Mouse (Mus musculus) ovary, adult 10 weeks (tissue): Measurements from ENCODE around the gene Hist1h3d. TPM values are rescaled to one million over a fixed set of nuclear protein-coding genes. Genes with fewer than 3 reads are reported as not detected.

Source experiments
- polyA plus RNA-seq: library from polyadenylated mRNA; stranded (reverse); fragments of 350-450 nt; fragmentation: Illumina TruSeq; extraction: RNeasy Lipid Tissue Mini Kit (QIAGEN cat#74804); gene quantifications from one replicate; pipeline ENCODE4 v1.2.3, GENCODE M21; 2014

Hist1h3d gene
- 0.37 TPM for polyA plus RNA-seq

DNA sequence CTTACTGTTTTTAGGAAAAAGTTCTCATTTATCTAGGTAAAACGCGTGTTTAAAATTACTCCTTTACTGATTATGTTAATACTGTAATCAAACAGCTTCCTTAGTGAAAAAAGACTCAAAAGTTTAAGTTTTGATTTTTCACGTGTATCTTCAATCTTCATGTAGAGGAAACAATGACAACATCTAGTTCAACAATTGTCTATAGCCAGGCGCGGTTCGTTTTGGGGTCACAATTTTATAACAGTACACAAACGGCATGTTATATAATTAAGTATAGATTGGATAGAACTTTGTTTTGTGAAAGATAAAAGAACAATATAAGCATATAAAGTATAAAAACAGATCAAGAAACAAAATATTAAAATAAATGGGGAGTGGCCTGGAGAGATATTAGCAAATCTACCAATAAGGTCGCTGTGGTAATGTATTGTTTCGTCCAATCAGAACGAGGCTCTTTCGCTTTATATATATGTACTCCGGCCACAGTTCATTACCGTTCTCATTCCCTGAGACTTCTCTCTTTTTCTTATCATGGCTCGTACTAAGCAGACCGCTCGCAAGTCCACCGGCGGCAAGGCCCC, at the start of gene Hist1h3d:
Gene Hist1h3d, plus strand, starts transcription at position 493 of the 581 bp plus-strand sequence.

DNA sequence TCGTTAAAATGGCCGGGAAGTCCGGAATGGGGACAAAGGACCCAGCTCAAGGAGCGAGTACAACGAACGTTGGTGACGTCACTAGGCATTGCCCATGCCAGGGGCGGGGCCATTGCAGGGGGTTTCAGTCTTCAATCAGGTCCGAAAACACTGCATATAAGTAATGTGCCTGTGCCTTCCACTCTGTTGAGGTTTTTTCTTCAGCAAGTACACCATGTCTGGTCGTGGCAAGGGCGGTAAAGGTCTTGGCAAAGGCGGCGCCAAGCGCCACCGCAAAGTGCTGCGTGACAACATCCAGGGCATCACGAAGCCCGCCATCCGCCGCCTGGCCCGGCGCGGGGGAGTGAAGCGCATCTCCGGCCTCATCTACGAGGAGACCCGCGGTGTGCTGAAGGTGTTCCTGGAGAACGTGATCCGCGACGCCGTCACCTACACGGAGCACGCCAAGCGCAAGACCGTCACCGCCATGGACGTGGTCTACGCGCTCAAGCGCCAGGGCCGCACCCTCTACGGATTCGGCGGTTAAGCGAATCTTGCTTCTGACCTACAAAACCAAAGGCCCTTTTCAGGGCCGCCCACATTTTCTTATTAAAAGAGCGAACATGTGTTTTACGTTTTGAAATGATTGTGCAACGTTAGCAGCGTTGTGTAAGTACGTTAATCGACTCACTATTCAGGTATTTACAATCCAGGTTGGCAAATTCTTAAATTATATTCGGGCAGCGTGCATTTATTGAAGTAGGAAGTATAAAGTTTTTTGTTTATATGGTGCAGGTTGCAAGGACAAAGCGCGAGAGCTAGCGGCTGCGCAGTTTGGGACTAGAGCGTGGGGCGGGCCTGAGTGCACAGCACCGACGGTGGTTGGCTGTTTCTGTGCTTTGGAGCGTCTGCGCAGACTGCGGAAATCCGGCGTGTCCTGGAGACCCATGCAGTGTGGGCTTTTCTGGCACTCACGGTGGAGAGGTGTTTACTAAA, 44.4 kb upstream of the Hist1h3d start, which contains the start of gene Hist1h4h:
Gene Hist1h4h, plus strand, starts transcription at position 150 of the 975 bp plus-strand sequence.

DNA sequence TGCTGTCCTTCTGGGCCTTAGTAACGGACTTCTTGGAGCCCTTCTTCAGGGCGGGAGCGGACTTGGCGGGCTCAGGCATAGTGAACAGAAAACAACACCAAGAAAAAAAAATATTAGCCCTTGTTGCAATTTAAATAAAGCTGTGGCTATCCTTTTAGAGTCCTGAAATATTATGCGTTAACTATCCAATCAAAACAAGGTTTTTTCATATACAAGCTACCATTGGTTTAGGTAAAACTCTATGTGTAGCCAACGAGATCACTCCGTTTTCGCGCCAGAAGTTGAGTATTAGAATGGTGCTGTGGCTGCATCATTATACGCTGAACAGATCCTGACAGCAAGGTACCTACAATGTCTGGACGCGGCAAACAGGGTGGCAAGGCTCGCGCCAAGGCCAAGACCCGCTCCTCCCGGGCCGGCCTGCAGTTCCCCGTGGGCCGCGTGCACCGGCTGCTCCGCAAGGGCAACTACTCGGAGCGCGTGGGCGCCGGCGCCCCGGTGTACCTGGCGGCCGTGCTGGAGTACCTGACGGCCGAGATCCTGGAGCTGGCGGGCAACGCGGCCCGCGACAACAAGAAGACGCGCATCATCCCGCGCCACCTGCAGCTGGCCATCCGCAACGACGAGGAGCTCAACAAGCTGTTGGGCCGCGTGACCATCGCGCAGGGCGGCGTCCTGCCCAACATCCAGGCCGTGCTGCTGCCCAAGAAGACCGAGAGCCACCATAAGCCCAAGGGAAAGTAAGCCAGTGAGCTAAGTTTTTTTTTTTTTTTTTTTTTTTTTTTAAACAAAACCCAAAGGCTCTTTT, 41.8 kb upstream of the Hist1h3d start, which contains the start of gene Hist1h2af:
Gene Hist1h2af, plus strand, starts transcription at position 347 of the 808 bp plus-strand sequence.

DNA sequence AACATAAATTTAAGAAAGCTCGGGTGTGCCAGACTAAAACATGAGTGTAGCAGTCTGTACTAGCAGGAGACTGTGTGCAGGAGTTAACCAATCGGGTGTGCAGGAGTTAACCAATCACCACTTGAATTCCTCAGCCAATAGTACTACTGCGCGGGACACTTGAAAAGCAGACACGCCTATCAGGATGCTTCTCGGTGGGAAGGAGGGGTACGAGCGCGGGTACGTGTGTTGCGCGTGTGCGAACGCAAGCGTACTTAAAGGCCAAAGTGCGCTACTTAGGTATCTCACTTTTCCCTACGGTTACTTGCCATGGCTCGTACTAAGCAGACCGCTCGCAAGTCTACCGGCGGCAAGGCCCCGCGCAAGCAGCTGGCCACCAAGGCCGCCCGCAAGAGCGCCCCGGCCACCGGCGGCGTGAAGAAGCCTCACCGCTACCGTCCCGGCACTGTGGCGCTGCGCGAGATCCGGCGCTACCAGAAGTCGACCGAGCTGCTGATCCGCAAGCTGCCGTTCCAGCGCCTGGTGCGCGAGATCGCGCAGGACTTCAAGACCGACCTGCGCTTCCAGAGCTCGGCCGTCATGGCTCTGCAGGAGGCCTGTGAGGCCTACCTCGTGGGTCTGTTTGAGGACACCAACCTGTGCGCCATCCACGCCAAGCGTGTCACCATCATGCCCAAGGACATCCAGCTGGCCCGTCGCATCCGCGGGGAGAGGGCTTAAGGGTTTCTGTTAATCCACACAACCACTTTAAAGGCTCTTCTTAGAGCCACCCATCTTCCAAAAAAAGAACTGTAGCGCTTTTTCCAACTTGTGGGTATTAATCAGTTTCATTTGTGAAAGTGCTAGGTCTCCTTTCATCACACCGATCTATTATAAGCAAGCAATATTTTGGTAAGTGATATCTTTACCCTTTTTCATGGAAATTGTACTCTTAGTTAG, 40.2 kb upstream of the Hist1h3d start, which contains the start of gene Hist1h3g:
Gene Hist1h3g, plus strand, starts transcription at position 286 of the 939 bp plus-strand sequence.

DNA sequence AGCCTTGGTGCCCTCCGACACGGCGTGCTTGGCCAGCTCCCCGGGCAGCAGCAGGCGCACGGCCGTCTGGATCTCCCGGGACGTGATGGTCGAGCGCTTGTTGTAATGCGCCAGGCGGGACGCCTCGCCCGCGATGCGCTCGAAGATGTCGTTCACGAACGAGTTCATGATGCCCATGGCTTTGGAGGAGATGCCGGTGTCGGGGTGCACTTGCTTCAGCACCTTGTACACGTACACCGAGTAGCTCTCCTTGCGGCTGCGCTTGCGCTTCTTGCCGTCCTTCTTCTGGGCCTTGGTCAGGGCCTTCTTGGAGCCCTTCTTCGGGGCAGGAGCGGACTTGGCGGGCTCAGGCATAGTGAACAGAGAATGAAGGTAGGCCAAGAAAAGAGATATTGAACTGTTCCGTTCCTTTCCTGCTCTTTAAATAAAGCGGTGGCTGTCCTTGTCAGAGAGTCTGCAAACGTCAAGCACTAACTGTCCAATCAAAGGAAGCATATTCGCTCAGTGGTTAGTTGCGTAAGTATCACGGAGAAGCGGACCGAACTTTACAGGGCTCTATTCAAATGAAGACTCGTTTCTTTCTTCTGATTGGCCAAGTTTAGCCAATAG, 32.5 kb upstream of the Hist1h3d start, which contains the start of gene Hist1h2bh:
Gene Hist1h2bh, minus strand, starts transcription at position 394 of the 609 bp plus-strand sequence.

DNA sequence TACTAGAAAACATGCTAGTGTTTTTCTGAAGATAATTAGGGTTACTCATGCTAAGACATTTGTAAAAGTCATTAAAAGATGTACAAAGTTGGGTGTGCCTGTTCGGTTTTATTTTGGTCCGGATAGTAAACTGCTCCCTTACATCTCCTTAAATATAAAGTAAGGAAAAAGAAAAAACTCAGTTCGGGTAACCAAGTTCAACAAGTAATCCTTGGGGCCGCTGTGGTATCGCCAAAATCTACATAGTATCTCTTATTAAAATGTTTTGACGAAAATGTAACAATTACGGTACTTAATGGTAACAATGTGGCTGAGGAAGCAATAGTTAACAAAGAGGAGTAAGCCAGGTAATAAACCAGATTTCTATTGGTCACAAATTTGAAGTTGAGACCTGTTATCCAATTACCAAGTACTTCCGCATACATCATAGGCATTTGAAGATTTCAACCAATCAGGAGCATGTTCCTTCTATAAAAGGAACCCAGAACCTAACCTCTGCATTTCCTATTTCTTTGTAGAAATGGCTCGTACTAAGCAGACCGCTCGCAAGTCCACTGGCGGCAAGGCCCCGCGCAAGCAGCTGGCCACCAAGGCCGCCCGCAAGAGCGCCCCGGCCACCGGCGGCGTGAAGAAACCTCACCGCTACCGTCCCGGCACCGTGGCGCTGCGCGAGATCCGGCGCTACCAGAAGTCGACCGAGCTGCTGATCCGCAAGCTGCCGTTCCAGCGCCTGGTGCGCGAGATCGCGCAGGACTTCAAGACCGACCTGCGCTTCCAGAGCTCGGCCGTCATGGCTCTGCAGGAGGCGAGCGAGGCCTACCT, 31.4 kb upstream of the Hist1h3d start, which contains the start of gene Hist1h3f:
Gene Hist1h3f, plus strand, starts transcription at position 88 of the 822 bp plus-strand sequence.

DNA sequence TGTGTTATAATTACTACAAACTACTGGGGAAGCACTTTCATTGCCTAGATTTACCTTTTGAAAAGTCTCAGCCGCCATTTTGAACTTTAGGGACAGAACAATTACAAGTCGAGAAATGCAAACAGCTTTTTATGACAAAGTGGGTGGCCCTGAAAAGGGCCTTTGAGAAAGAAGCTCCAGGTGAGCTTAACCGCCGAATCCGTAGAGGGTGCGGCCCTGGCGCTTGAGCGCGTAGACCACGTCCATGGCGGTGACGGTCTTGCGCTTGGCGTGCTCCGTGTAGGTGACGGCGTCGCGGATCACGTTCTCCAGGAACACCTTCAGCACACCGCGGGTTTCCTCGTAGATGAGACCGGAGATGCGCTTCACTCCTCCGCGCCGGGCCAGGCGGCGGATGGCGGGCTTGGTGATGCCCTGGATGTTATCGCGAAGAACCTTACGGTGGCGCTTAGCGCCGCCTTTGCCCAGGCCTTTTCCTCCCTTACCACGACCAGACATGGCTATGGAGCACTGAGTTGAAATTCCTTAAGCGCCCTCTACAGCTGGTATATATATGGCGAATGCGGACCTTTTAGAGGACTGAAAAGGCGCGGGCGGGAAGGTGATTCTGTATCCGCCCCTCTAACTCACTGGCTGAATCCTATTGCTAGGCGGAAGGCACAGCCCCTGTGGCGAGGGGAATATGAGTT, 24.3 kb upstream of the Hist1h3d start, which contains the start of gene Hist1h4f:
Gene Hist1h4f, minus strand, starts transcription at position 503 of the 689 bp plus-strand sequence.

DNA sequence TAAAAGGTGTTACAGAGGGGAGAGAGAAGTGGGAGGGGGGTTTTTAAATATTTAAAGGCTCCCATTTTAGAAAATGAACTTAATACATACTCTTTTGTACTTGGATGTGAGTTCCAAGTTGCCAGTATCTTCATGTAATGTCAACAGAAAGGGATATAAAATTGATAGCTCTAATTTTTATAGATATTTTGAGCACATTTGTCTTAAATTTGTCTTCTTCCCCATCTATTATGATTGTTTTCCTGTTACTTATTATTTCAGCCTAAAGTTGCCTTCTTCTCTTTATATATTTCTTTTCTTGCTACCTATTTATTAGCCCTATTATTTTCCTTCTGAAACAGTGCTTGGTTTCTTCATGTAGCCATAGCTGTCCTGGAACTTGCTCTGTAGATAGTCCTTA, 22.6 kb upstream of the Hist1h3d start, which contains the start of gene Hist1h1d:
Gene Hist1h1d, plus strand, starts transcription at position 301 of the 400 bp plus-strand sequence.

DNA sequence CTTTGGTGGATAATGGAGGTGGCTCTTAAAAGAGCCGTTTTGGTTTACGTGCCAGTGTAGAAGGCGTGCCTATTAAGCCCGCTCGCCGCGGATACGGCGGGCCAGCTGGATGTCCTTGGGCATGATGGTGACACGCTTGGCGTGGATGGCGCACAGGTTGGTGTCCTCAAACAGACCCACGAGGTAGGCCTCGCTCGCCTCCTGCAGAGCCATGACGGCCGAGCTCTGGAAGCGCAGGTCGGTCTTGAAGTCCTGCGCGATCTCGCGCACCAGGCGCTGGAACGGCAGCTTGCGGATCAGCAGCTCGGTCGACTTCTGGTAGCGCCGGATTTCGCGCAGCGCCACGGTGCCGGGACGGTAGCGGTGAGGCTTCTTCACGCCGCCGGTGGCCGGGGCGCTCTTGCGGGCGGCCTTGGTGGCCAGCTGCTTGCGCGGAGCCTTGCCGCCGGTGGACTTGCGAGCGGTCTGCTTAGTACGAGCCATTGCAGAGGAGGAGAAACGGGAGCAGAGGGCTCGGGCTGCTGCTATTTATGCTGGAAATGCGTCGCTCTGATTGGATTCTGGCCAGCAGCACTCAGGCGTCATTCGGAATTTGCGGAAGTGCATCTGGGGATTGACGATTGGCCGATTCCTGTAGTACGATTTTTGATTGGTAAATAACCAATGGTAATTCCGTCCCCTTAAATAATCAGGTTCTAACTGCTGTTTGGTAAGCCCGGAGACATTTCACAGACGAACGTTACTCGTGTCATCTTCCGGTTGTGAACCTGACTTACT, 13.5 kb upstream of the Hist1h3d start, which contains the start of gene Hist1h3e:
Gene Hist1h3e, minus strand, starts transcription at position 487 of the 777 bp plus-strand sequence.

DNA sequence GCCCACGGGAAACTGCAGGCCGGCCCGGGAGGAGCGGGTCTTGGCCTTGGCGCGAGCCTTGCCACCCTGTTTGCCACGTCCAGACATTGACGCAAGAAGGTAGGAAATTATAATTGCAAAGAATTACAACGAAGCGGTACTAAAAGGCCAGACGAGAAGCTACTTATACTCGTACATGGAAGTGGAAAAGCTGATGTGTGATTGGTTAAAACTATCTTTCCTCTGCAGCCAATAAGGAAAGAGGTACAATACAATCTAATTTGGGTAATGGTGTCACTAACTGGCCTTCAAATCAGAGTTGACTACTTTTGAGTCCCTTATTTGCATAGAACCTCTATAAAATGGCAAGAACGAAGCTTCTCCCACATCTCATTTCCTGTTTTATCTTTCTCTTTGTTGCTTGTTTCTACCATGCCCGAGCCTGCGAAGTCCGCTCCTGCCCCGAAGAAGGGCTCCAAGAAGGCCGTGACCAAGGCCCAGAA, 4.5 kb upstream of the Hist1h3d start, which contains the start of the genes Hist1h2ae and Hist1h2bg:
Gene Hist1h2ae, minus strand, starts transcription at position 199 of the 482 bp plus-strand sequence.
Gene Hist1h2bg, plus strand, starts transcription at position 375 of the 482 bp plus-strand sequence.

DNA sequence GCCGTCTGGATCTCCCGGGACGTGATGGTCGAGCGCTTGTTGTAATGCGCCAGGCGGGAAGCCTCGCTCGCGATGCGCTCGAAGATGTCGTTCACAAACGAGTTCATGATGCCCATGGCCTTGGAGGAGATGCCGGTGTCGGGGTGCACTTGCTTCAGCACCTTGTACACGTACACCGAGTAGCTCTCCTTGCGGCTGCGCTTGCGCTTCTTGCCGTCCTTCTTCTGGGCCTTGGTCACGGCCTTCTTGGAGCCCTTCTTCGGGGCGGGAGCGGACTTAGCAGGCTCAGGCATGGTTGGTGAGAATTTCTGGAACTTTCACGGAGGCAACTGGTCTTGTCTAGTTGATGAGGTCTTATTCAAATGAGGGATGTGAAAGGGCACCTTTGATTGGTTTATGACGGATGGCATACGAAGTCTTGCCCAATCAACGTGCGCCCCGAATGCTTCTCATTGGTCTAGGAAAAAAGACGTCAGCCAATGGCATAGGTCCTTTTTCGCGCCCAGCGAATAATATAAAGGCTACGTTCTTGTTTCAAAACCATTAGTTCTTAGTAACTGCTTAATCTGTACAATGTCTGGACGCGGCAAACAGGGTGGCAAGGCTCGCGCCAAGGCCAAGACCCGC, 1.6 kb upstream of the Hist1h3d start, which contains the start of the genes Hist1h2bf and Hist1h2ad:
Gene Hist1h2bf, minus strand, starts transcription at position 299 of the 627 bp plus-strand sequence.
Gene Hist1h2ad, plus strand, starts transcription at position 484 of the 627 bp plus-strand sequence.

DNA sequence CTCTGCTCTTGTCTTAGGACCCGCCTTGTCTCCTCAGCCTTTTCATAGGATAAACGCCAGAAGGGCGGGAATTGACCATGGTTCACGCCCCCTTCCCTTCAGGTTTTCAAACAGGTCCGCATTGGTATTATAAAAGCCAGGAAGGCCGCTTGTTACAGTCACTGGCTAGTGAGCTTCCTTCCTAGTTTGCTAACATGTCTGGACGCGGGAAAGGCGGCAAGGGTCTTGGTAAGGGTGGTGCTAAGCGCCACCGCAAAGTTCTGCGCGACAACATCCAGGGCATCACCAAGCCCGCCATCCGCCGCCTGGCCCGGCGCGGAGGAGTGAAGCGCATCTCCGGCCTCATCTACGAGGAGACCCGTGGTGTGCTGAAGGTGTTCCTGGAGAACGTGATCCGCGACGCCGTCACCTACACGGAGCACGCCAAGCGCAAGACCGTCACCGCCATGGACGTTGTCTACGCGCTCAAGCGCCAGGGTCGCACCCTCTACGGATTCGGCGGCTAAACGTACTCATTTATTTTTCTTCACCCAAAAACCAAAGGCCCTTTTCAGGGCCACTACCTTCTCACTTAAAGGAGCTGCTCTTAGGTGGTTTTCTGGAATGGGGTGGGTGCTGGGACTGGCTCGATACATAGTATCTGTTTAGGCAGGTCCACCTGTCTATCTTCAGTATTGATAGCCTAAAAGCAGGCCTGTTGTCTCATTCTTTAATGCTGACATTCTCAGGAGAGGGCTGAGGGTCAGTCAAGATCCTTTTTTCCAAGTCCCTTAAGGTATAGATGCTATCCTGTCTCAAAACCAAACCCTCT, 6.0 kb downstream of the Hist1h3d start, which contains the start of gene Hist1h4d:
Gene Hist1h4d, plus strand, starts transcription at position 191 of the 811 bp plus-strand sequence.

DNA sequence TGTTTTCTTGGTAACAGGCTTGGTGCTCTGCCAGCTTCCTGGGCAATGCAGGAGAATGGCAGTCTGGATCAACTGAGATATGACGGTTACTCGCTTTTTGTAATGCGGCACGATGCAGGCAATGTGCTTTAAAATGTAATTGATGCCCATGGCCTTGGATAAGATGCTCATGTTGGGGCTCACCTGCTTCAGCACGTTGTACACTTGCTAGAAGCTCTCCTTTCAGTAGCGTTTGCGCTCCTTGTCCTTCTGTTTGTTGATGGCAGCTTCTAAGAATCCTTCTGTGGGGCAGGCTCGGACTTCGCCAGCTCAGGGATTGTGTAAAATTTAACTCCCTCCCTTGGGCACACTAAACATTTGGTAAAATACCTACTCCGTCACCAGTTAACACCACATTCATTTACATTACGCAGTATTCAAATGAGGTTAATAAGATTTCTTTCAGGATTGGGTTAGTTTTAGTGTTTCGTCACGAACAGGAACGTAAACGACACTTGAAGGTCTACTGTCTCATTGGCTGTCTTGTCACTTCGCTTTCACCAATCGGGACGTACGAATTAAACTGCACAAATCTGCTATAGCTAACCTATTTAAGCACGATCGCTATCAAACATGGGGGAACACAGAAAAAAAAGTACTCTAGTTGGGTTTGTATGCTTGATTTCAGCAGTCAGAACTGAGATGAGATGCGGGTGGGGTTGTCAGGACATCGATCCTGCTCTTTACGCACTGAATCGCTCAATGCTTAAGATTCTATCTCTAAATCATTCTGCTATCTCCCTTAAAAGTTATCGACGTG, 45.4 kb downstream of the Hist1h3d start, which contains the start of gene Hist1h2be:
Gene Hist1h2be, minus strand, starts transcription at position 392 of the 799 bp plus-strand sequence.

DNA sequence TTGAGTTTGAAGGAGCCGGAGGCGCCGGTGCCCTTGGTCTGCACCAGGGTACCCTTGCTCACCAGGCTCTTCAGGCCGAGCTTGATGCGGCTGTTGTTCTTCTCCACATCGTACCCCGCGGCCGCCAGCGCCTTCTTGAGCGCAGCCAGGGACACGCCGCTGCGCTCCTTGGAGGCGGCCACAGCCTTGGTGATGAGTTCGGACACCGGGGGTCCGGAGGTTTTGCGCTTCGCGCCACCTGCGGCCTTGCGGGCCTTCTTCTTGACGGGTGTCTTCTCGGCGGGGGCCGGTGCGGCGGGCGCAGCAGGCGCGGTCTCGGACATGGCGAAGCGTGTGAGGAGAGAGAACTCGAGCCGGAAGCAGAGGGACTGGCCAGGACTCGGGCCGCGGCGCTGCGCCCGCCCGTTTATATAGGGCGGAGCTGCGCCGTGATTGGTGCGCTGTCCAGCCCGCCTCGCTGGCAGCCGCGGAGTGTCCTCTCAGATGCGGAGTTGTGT, 46.7 kb downstream of the Hist1h3d start, which contains the start of gene Hist1h1e:
Gene Hist1h1e, minus strand, starts transcription at position 384 of the 497 bp plus-strand sequence.

